Mouse (Mus musculus) spleen, adult 18-20 months (tissue): Measurements from ENCODE around the gene Eif1ad.
"Not testable (repeated sequence)": the region's sequence is repeated elsewhere in the genome, so short reads cannot be mapped to it uniquely, and the experiment has no call there.

ENCODE experiments used
- DNase-seq, 2 experiments: peaks; one replicate each; pipeline ENCODE4 v3.0.0; 2022; ENCODE audit warnings: mixed read lengths in 2 of 2

Gene Eif1ad

GRCm38 (mm10) chr19:5377446-5377845, 10.9 kb downstream of the Eif1ad start:
- DNase-seq, result no peak

- DNase-seq, result no peak
These were observed 16.8 kb downstream of the Eif1ad start for GRCm38 (mm10) chr19:5383326-5383725.

- DNase-seq, result no peak
These were observed 18.2 kb downstream of the Eif1ad start for GRCm38 (mm10) chr19:5384715-5385114.

GRCm38 (mm10) chr19:5388011-5388441, 21.5 kb downstream of the Eif1ad start:
- DNase-seq, result peak in 1 of 2 experiments; percentile 41

GRCm38 (mm10) chr19:5388588-5389242, 22.2 kb downstream of the Eif1ad start, which contains the start of gene Sart1:
TSS of gene Sart1 (minus strand) at chr19:5388703.
- peak; percentile 88 to 91 for DNase-seq

- DNase-seq, result peak; percentile 70 to 73
These were observed 23.1 kb downstream of the Eif1ad start for GRCm38 (mm10) chr19:5389647-5390046.

GRCm38 (mm10) chr19:5390416-5390815, 23.9 kb downstream of the Eif1ad start:
- no peak for DNase-seq

- no peak for DNase-seq
These were observed 26.4 kb downstream of the Eif1ad start for GRCm38 (mm10) chr19:5392892-5393291.

GRCm38 (mm10) chr19:5394168-5394567, 27.6 kb downstream of the Eif1ad start:
- DNase-seq, result no peak

- DNase-seq, result no peak
These were observed 28.8 kb downstream of the Eif1ad start for GRCm38 (mm10) chr19:5395371-5395770.

GRCm38 (mm10) chr19:5401073-5401472, 34.5 kb downstream of the Eif1ad start:
- not testable (repeated sequence) for DNase-seq

- no peak for DNase-seq
These were observed 35.8 kb downstream of the Eif1ad start, which contains the start of gene Tsga10ip for GRCm38 (mm10) chr19:5402293-5402692. TSS of gene Tsga10ip (minus strand) at chr19:5402526.

- DNase-seq, result no peak
These were observed 39.4 kb downstream of the Eif1ad start for GRCm38 (mm10) chr19:5405924-5406323.

- peak; percentile 33 to 37 for DNase-seq
These were observed 40.1 kb downstream of the Eif1ad start for GRCm38 (mm10) chr19:5406531-5407126.

- DNase-seq, result peak; percentile 41 to 59
These were observed 40.6 kb downstream of the Eif1ad start for GRCm38 (mm10) chr19:5407133-5407532.

GRCm38 (mm10) chr19:5408057-5409001, 41.8 kb downstream of the Eif1ad start:
- no peak for DNase-seq

GRCm38 (mm10) chr19:5409068-5409467, 42.5 kb downstream of the Eif1ad start:
- DNase-seq, result no peak

GRCm38 (mm10) chr19:5410641-5411040, 44.1 kb downstream of the Eif1ad start:
- DNase-seq, result no peak

- DNase-seq, result no peak
These were observed 45.4 kb downstream of the Eif1ad start for GRCm38 (mm10) chr19:5411961-5412360.

GRCm38 (mm10) chr19:5413840-5414239, 47.3 kb downstream of the Eif1ad start:
- DNase-seq, result no peak

GRCm38 (mm10) chr19:5414534-5414957, 48.0 kb downstream of the Eif1ad start:
- DNase-seq, result no peak

- no peak for DNase-seq
These were observed 52.4 kb downstream of the Eif1ad start for GRCm38 (mm10) chr19:5418750-5419466.
